Mouse (Mus musculus): ENCODE data around the gene Cdkl4. TPM values are rescaled to one million over a fixed set of nuclear protein-coding genes. Genes with fewer than 3 reads are reported as not detected.

Gene Cdkl4
- total and polyA plus RNA-seq, 3 experiments, result 0.42 to 0.71 TPM; not detected in 1

DNA sequence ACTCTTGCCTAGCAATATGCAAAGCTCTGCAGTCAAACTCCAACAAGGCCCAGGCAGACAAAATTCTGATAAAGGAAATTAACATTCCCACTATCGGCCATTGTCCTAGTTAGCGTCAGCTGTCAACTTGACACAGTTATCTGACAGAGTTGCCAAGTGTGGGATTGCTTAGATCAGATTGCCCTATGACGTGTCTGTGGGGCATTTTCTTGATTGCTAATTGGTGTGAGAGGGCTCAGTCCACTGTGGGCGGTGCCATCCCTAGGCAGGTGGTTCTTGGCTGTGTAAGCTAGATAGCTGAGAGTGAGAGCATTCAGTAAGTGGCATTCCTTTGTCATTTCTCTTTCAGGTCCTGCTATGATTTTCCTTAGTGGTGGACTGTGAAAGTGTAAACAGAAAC is 72.3 kb downstream of the Cdkl4 start:
- DNase-seq (ENCODE audit: low read depth, low spot score), result no peak
- H3K27ac ChIP-seq (ENCODE audit: control insufficient read depth, low read depth, low read length), result no peak overlapping the region
- H3K27me3 ChIP-seq (ENCODE audit: control insufficient read depth in 1 of 2, insufficient read depth in 2 of 2, low read length in 2 of 2), result no peaks in the 10 kb centered on the region
- no peak overlapping the region for H3K9ac ChIP-seq (ENCODE audit: control insufficient read depth, low read depth, low read length, poor library complexity, severe bottlenecking)
- peaks cover 0 to 15% of the 10 kb centered on the region in 2 experiments; a peak in 2 of 4 replicates for H3K36me3 ChIP-seq (ENCODE audit: control insufficient read depth in 1 of 2, insufficient read depth in 2 of 2, low read length in 2 of 2)
- no peaks in the 10 kb centered on the region for H3K79me2 ChIP-seq (ENCODE audit: control insufficient read depth, insufficient read depth, low read length, poor library complexity)
- peaks cover 5 to 13% of the 10 kb centered on the region in 2 experiments for H3K4me1 ChIP-seq (ENCODE audit: control insufficient read depth in 1 of 2, insufficient read depth in 2 of 2, low read length in 2 of 2)
- TF ChIP-seq BHLHE40 (IDR thresholded peaks at IDR 0.05; ENCODE audit: borderline replicate concordance, low read depth, low read length) (no peak), CHD1 (IDR thresholded peaks at IDR 0.05; ENCODE audit: low read depth, low read length) (no peak), MEF2A (IDR thresholded peaks at IDR 0.05; ENCODE audit: extremely low read depth, insufficient replicate concordance, low read depth, low read length, poor library complexity, severe bottlenecking) (no peak), MYC (IDR thresholded peaks at IDR 0.05; ENCODE audit: low read depth, low read length) (no peak), ETS1 (IDR thresholded peaks at IDR 0.05; ENCODE audit: low read depth, low read length) (no peak), ZC3H11A (IDR thresholded peaks at IDR 0.05; ENCODE audit: low read depth, low read length) (no peak), MAZ (IDR thresholded peaks at IDR 0.05; ENCODE audit: low read depth, low read length) (no peak), TCF12 (IDR thresholded peaks at IDR 0.05; ENCODE audit: low read depth, low read length) (no peak), MXI1 (IDR thresholded peaks at IDR 0.05; ENCODE audit: low read depth, low read length) (no peak), POLR2A (IDR thresholded peaks at IDR 0.05; ENCODE audit: control insufficient read depth in 1 of 2, insufficient read depth in 1 of 2, low read depth in 1 of 2, low read length in 2 of 2, poor library complexity in 1 of 2) (no peak), USF1 (IDR thresholded peaks at IDR 0.05; ENCODE audit: low read depth, low read length) (no peak), GABPA (IDR thresholded peaks at IDR 0.05; ENCODE audit: low read depth, low read length) (no peak), ZNF384 (IDR thresholded peaks at IDR 0.05; ENCODE audit: low read depth, low read length) (no peak), CTCF (IDR thresholded peaks at IDR 0.05 in 2 of 3, conservative IDR thresholded peaks at IDR 0.05 in 1 of 3; ENCODE audit: control insufficient read depth in 1 of 3, insufficient read depth in 1 of 3, low read depth in 2 of 3, low read length in 3 of 3, poor library complexity in 1 of 3, severe bottlenecking in 1 of 3) (no peak), USF2 (IDR thresholded peaks at IDR 0.05; ENCODE audit: borderline replicate concordance in 1 of 2, insufficient read depth in 1 of 2, low read depth in 1 of 2, low read length in 2 of 2) (no peak), MYB (IDR thresholded peaks at IDR 0.05; ENCODE audit: low read depth, low read length) (no peak), RCOR1 (IDR thresholded peaks at IDR 0.05; ENCODE audit: low read depth, low read length) (no peak), EP300 (IDR thresholded peaks at IDR 0.05; ENCODE audit: low read depth in 1 of 2, low read length in 2 of 2) (no peak), POLR2AphosphoS2 (IDR thresholded peaks at IDR 0.05; ENCODE audit: low read length) (no peak)
- no peak overlapping the region for H3K4me3 ChIP-seq (ENCODE audit: control insufficient read depth in 1 of 2, insufficient read depth in 1 of 2, low read depth in 2 of 2, low read length in 2 of 2)
- no peaks in the 10 kb centered on the region for H3K9me3 ChIP-seq (replicated peaks; ENCODE audit: insufficient read depth, low read length)

DNA sequence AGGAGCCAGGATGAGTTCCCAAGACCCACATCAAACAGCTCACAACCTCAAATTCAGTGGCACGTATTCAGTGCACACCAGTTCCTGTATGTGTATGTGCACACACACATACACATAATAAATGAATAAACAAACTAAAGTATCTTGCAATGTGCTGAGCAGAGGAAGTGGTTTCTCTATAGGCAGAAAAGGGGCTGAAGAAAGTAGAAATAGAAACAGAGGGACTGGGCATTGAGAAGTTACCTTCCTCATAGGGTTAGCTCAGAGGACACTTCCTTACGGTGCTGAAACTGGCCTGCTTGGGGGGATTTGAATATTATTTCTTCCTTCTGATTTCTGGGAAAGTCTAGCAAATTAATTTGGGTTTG is 75.8 kb downstream of the Cdkl4 start:
- Histone ChIP-seq H3K4me3 (ENCODE audit: control insufficient read depth in 1 of 2, insufficient read depth in 1 of 2, low read depth in 2 of 2, low read length in 2 of 2) (peak overlapping the region in 1 of 2 experiments; percentile 42; a peak in 2 of 4 replicates), H3K27me3 (ENCODE audit: control insufficient read depth in 1 of 2, insufficient read depth in 2 of 2, low read length in 2 of 2) (no peaks in the 10 kb centered on the region), H3K27ac (ENCODE audit: control insufficient read depth, low read depth, low read length) (peak overlapping the region; percentile 93), H3K79me2 (ENCODE audit: control insufficient read depth, insufficient read depth, low read length, poor library complexity) (no peaks in the 10 kb centered on the region), H3K9ac (ENCODE audit: control insufficient read depth, low read depth, low read length, poor library complexity, severe bottlenecking) (peak overlapping the region; percentile 38), H3K36me3 (ENCODE audit: control insufficient read depth in 1 of 2, insufficient read depth in 2 of 2, low read length in 2 of 2) (peaks cover 0 to 19% of the 10 kb centered on the region in 2 experiments; a peak in 2 of 4 replicates), H3K9me3 (replicated peaks; ENCODE audit: insufficient read depth, low read length) (no peaks in the 10 kb centered on the region), H3K4me1 (ENCODE audit: control insufficient read depth in 1 of 2, insufficient read depth in 2 of 2, low read length in 2 of 2) (peaks cover 17 to 36% of the 10 kb centered on the region in 2 experiments)
- TF ChIP-seq NELFE (IDR thresholded peaks at IDR 0.05; ENCODE audit: low read depth, low read length), result no peak
- no peak for TF ChIP-seq GATA1 (IDR thresholded peaks at IDR 0.05; ENCODE audit: low read depth, low read length)
- no peak for TF ChIP-seq USF2 (IDR thresholded peaks at IDR 0.05; ENCODE audit: borderline replicate concordance in 1 of 2, insufficient read depth in 1 of 2, low read depth in 1 of 2, low read length in 2 of 2)
- no peak for TF ChIP-seq CTCF (IDR thresholded peaks at IDR 0.05 in 2 of 3, conservative IDR thresholded peaks at IDR 0.05 in 1 of 3; ENCODE audit: control insufficient read depth in 1 of 3, insufficient read depth in 1 of 3, low read depth in 2 of 3, low read length in 3 of 3, poor library complexity in 1 of 3, severe bottlenecking in 1 of 3)
- TF ChIP-seq CHD2 (IDR thresholded peaks at IDR 0.05; ENCODE audit: low read length), result no peak
- no peak for TF ChIP-seq CHD1 (IDR thresholded peaks at IDR 0.05; ENCODE audit: low read depth, low read length)
- peak; percentile 1; the same call in 1 of the 2 replicates for TF ChIP-seq TCF12 (IDR thresholded peaks at IDR 0.05; ENCODE audit: low read depth, low read length)
- no peak for TF ChIP-seq MYB (IDR thresholded peaks at IDR 0.05; ENCODE audit: low read depth, low read length)
- no peak for TF ChIP-seq MAX (IDR thresholded peaks at IDR 0.05; ENCODE audit: low read length)
- no peak for TF ChIP-seq POLR2A (IDR thresholded peaks at IDR 0.05; ENCODE audit: control insufficient read depth in 1 of 2, insufficient read depth in 1 of 2, low read depth in 1 of 2, low read length in 2 of 2, poor library complexity in 1 of 2)
- no peak for TF ChIP-seq ZKSCAN1 (IDR thresholded peaks at IDR 0.05; ENCODE audit: low read depth, low read length)
- peak in 1 of 2 experiments; percentile 31; a peak in 1 of 4 replicates for TF ChIP-seq EP300 (IDR thresholded peaks at IDR 0.05; ENCODE audit: low read depth in 1 of 2, low read length in 2 of 2)
- peak; percentile 57 for DNase-seq (ENCODE audit: low read depth, low spot score)
